Mouse (Mus musculus) liver, embryonic 11.5 days (tissue): ENCODE data around the gene Sele. TPM values are rescaled to one million over a fixed set of nuclear protein-coding genes. Genes with fewer than 3 reads are reported as not detected.

ENCODE experiments used
- ATAC-seq: fragments of 200-750 bp; cut with Nextera tagmentation; replicated peaks from 2 replicates; pipeline ENCODE4 v1.8.0; 2017; ENCODE audit warnings: moderate number of reproducible peaks, mild to moderate bottlenecking, moderate TSS enrichment, moderate library complexity; ENCODE audit not compliant: low FRiP score
- DNase-seq: peaks from one replicate; pipeline ENCODE4 v3.0.0-alpha.2; 2017; ENCODE audit warnings: low spot score
- H3K27ac ChIP-seq: fragments of 300-500 bp; sonication (generic); 2 replicates; pipeline ENCODE4 v1.5.1; 2014; ENCODE audit warnings: mild to moderate bottlenecking, low read depth, low read length, control low read depth
- H3K27me3 ChIP-seq: fragments of 300-500 bp; sonication (generic); replicated peaks from 2 replicates; pipeline ENCODE4 v1.6.1; 2014; ENCODE audit warnings: low read length, mixed read lengths; ENCODE audit not compliant: control insufficient read depth, insufficient read depth
- H3K36me3 ChIP-seq: fragments of 300-500 bp; sonication (generic); 2 replicates; pipeline ENCODE4 v1.6.1; 2014; ENCODE audit warnings: mild to moderate bottlenecking, low read length, moderate library complexity, mixed read lengths; ENCODE audit not compliant: control insufficient read depth, insufficient read depth
- H3K4me1 ChIP-seq: fragments of 300-500 bp; sonication (generic); replicated peaks from 2 replicates; pipeline ENCODE4 v1.6.1; 2014; ENCODE audit warnings: low read length, mixed read lengths; ENCODE audit not compliant: control insufficient read depth, insufficient read depth
- H3K4me2 ChIP-seq: fragments of 300-500 bp; sonication (generic); 2 replicates; pipeline ENCODE4 v1.6.1; 2014; ENCODE audit warnings: mild to moderate bottlenecking, control low read depth, moderate library complexity
- H3K4me3 ChIP-seq: fragments of 300-500 bp; sonication (generic); 2 replicates; pipeline ENCODE4 v1.5.1; 2014; ENCODE audit warnings: low read depth, low read length, control low read depth
- H3K9ac ChIP-seq: fragments of 300-500 bp; sonication (generic); 2 replicates; pipeline ENCODE4 v1.6.1; 2014; ENCODE audit warnings: low read depth, low read length, control low read depth
- H3K9me3 ChIP-seq: fragments of 300-500 bp; sonication (generic); 2 replicates; pipeline ENCODE4 v1.6.1; 2016; ENCODE audit warnings: low read length, inconsistent platforms, mixed read lengths; ENCODE audit not compliant: control insufficient read depth
- WGBS: fragments of 180-500 bp; shearing (Covaris S2); extraction: QIAGEN DNeasy Blood & Tissue Kit; methylation state at CpG from one replicate; pipeline ENCODE4 v1.1.7; 2014; 5-methylcytosine and 5-hydroxymethylcytosine counted together
- polyA plus RNA-seq: library from polyadenylated mRNA; unstranded; fragments of >200 nt; fragmentation: Nextera tagmentation; extraction: Ambion mirVana; gene quantifications from 2 replicates; pipeline ENCODE4 v1.2.1, GENCODE M21; 2014

Sele gene
- polyA plus RNA-seq, 1 experiment from 2014 or later, result 0.10 TPM

- 63% methylated on average over 4 of the region's 4 CpGs for WGBS
- H3K36me3 ChIP-seq, result no peaks in the 10 kb centered on the region
- no peak overlapping the region for H3K9ac ChIP-seq
- H3K4me1 ChIP-seq, result no peaks in the 10 kb centered on the region
- H3K9me3 ChIP-seq, result no peaks in the 10 kb centered on the region
- H3K4me3 ChIP-seq, result no peak overlapping the region
- no peak for DNase-seq
- H3K27me3 ChIP-seq, result no peaks in the 10 kb centered on the region
- no peak overlapping the region for H3K27ac ChIP-seq
- no peak for ATAC-seq
- no peak overlapping the region for H3K4me2 ChIP-seq
Observed at GRCm38 (mm10) chr1:164025685-164026084, 22.3 kb upstream of the Sele start.

- Histone ChIP-seq H3K36me3 (no peaks in the 10 kb centered on the region), H3K9ac (no peak overlapping the region), H3K27me3 (no peaks in the 10 kb centered on the region), H3K4me1 (no peaks in the 10 kb centered on the region), H3K4me3 (no peak overlapping the region), H3K9me3 (no peaks in the 10 kb centered on the region), H3K27ac (no peak overlapping the region), H3K4me2 (no peak overlapping the region)
- DNase-seq, result no peak
- no peak for ATAC-seq
- 57% methylated on average over 5 of the region's 5 CpGs for WGBS
Observed at GRCm38 (mm10) chr1:164027416-164027815, 20.6 kb upstream of the Sele start.

GRCm38 (mm10) chr1:164040385-164041135, 7.5 kb upstream of the Sele start:
- Histone ChIP-seq H3K9ac (no peak overlapping the region), H3K9me3 (no peaks in the 10 kb centered on the region), H3K4me1 (no peaks in the 10 kb centered on the region), H3K36me3 (no peaks in the 10 kb centered on the region), H3K27ac (no peak overlapping the region), H3K27me3 (no peaks in the 10 kb centered on the region), H3K4me2 (no peak overlapping the region), H3K4me3 (no peak overlapping the region)
- ATAC-seq (no peak), DNase-seq (no peak)
- WGBS, result 79% methylated on average over 10 of the region's 10 CpGs

GRCm38 (mm10) chr1:164043549-164043948, 4.5 kb upstream of the Sele start:
- Histone ChIP-seq H3K4me1 (no peaks in the 10 kb centered on the region), H3K36me3 (no peaks in the 10 kb centered on the region), H3K4me3 (no peak overlapping the region), H3K9me3 (no peaks in the 10 kb centered on the region), H3K27ac (no peak overlapping the region), H3K27me3 (no peaks in the 10 kb centered on the region), H3K4me2 (no peak overlapping the region), H3K9ac (no peak overlapping the region)
- DNase-seq (no peak), ATAC-seq (peak; percentile 34; the same call in 1 of the 2 replicates)
- WGBS, result 54% methylated on average over 3 of the region's 3 CpGs

GRCm38 (mm10) chr1:164053561-164053960, 5.5 kb downstream of the Sele start:
- no peak overlapping the region for H3K4me3 ChIP-seq
- no peaks in the 10 kb centered on the region for H3K4me1 ChIP-seq
- no peaks in the 10 kb centered on the region for H3K36me3 ChIP-seq
- no peak overlapping the region for H3K27ac ChIP-seq
- no peak overlapping the region for H3K9ac ChIP-seq
- no peak overlapping the region for H3K4me2 ChIP-seq
- no peaks in the 10 kb centered on the region for H3K27me3 ChIP-seq
- DNase-seq (no peak), ATAC-seq (no peak)
- H3K9me3 ChIP-seq, result no peaks in the 10 kb centered on the region
- WGBS, result 82% methylated on average over 9 of the region's 9 CpGs

- WGBS, result 41% methylated on average over 2 of the region's 2 CpGs
- no peak for ATAC-seq
- no peaks in the 10 kb centered on the region for H3K4me1 ChIP-seq
- DNase-seq, result no peak
- no peak overlapping the region for H3K4me2 ChIP-seq
- H3K4me3 ChIP-seq, result no peak overlapping the region
- no peak overlapping the region for H3K9ac ChIP-seq
- H3K36me3 ChIP-seq, result no peaks in the 10 kb centered on the region
- no peak overlapping the region for H3K27ac ChIP-seq
- no peaks in the 10 kb centered on the region for H3K27me3 ChIP-seq
- H3K9me3 ChIP-seq, result no peaks in the 10 kb centered on the region
Observed at GRCm38 (mm10) chr1:164054800-164055199, 6.8 kb downstream of the Sele start.

- Histone ChIP-seq H3K9ac (no peak overlapping the region), H3K9me3 (no peaks in the 10 kb centered on the region), H3K36me3 (no peaks in the 10 kb centered on the region), H3K4me1 (no peaks in the 10 kb centered on the region), H3K27ac (no peak overlapping the region), H3K4me2 (no peak overlapping the region), H3K27me3 (no peaks in the 10 kb centered on the region), H3K4me3 (no peak overlapping the region)
- ATAC-seq, result no peak
- WGBS, result 71% methylated on average over 4 of the region's 4 CpGs
- DNase-seq, result no peak
Observed at GRCm38 (mm10) chr1:164060071-164060470, 12.0 kb downstream of the Sele start.

GRCm38 (mm10) chr1:164061278-164061677, 13.2 kb downstream of the Sele start:
- Histone ChIP-seq H3K4me3 (no peak overlapping the region), H3K4me2 (no peak overlapping the region), H3K9me3 (no peaks in the 10 kb centered on the region), H3K9ac (no peak overlapping the region), H3K4me1 (no peaks in the 10 kb centered on the region), H3K27me3 (no peaks in the 10 kb centered on the region), H3K36me3 (no peaks in the 10 kb centered on the region), H3K27ac (no peak overlapping the region)
- DNase-seq (no peak), ATAC-seq (no peak)
- 15% methylated on average over 4 of the region's 4 CpGs for WGBS

GRCm38 (mm10) chr1:164061925-164062324, 13.9 kb downstream of the Sele start, which contains the start of gene Sell:
Gene Sell, plus strand, starts transcription at chr1:164061982.
- Histone ChIP-seq H3K36me3 (no peaks in the 10 kb centered on the region), H3K4me3 (no peak within 1 kb of the TSS), H3K4me1 (no peaks in the 10 kb centered on the region), H3K27me3 (no peaks in the 10 kb centered on the region), H3K4me2 (no peak within 1 kb of the TSS), H3K9ac (no peak within 1 kb of the TSS), H3K27ac (no peak within 1 kb of the TSS), H3K9me3 (no peaks in the 10 kb centered on the region)
- ATAC-seq, result no peak
- 72% methylated on average over 4 of the region's 4 CpGs for WGBS
- no peak for DNase-seq
